Mouse (Mus musculus) frontal cortex, postnatal 10 days (tissue): Measurements from ENCODE around the gene Tjap1.

Source experiments
- DNase-seq, 2 experiments: peaks; one replicate each; pipeline ENCODE4 v3.0.0; 2022; ENCODE audit warnings: low spot score in 2 of 2, mixed read lengths in 1 of 2

Gene Tjap1

DNA sequence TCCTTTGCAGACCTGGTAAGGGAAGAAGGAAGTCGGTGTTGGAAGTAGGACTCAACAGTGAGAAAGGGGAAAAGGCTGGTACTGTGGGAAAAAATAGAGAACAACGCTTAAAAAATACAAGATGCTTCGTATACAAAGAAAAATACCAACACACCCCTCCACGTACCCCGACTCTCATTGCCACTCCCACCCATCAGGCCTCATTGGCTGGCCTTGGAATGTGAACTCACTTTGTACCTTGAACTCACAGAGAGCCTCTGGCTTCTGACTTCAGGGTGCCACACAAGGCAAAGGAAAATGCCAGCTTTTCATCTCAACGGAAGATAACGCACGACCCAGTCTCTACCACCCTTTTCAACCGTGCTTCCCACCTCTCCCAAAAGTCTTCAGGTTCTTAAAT is 314 bp upstream of the Tjap1 start:
- no peak for DNase-seq

DNA sequence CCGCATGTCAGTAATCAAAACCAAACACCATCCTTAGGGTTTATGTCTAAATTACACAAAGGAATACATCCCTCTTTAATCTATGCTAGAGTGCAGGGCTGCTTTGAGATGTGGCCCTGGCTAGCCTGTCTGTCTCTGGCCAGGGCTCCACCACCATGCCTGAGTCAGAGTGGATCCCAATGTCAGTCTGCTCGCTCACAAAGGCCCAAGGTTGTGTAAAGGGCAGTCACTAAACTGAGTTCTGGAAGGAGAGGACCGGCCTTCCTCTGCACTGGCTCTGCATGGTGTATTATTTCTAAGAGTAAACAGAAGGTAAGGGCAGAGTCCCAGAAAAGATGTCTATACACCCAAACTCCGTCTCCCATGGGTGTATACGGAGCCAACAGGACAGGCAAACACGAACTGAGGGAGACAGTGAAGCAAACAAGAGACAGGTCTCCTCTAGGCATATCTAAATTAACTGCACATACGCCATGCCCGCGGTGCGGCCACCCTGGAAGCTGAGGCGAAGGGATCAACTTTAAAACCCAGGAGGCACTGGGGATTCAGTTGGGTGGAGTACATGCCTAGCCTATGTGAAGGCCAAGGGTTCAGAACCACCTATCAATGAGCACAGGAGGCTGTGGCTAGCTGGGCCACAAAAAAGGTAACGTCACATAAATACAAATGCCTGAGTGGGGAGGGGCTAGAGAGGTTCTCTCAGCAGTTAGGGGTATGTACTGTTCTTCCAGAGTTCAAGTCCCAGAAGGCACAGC is 4.6 kb downstream of the Tjap1 start:
- no peak for DNase-seq

GRCm38 (mm10) chr17:46277586-46277985 is 5.2 kb downstream of the Tjap1 start:
- no peak for DNase-seq

GRCm38 (mm10) chr17:46275506-46275905 is 7.3 kb downstream of the Tjap1 start:
- DNase-seq = no peak

DNA sequence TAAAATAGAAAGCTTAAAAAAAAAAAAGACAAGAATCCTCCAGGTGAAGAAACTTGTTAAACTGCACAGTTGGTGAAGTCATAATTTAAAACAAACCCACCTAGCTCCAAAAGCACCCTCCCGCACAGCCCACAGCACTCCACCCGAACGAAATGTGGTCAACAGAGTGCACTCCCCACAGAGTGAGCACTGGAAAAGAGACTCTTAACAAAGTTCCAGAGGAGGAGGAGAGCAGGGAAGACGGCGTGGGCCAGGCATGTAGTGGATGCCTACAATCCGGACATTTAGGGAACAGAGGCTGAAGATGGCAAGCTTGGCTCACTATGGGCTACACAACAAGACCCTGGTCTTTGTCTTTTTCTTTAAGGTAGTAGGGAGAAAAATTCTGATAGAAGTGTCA is 7.8 kb downstream of the Tjap1 start:
- no peak for DNase-seq

DNA sequence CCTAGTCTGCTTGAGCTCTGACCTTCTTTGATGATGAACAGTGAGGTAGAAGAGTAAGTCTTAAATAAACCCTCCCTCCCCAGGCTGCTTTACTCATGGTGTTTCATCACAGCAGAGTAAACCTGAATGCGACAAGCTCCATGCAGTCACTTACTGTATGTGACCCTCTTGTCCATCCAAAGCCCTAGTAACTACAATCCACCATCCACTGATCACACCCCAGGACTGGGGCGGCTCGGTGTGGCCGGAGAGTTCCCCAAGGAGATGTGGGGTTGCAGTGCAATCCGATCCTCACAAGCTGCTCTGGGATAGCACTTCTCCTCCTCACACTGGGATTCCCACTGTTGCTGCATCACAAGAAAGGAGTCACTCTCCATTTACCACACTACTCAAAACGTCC is 8.4 kb downstream of the Tjap1 start:
- no peak for DNase-seq

- no peak for DNase-seq
Observed at GRCm38 (mm10) chr17:46273803-46274236, 9.0 kb downstream of the Tjap1 start.

DNA sequence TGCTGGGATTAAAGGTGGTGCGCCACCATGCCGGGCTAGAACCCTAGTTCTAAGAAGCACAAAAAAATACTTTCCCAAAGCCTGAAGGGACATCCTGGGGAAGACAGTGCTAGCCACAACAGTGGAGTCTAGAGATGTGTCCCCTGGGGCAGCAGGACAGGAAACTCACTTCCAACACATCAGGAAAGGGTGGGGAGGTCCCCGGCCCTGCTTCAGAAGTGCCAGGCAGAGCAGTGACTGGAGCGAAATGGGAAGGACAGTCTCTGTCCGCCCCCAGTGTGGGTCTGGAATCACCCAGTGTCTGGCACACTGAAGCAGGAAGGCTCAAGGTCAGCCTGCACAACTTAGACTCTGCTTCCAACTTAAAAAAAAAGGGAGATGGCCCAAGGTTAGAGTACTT is 10.2 kb downstream of the Tjap1 start:
- DNase-seq = no peak

GRCm38 (mm10) chr17:46272058-46272457 is 10.8 kb downstream of the Tjap1 start:
- no peak for DNase-seq

GRCm38 (mm10) chr17:46269771-46270534 is 12.9 kb downstream of the Tjap1 start:
- DNase-seq = no peak

DNA sequence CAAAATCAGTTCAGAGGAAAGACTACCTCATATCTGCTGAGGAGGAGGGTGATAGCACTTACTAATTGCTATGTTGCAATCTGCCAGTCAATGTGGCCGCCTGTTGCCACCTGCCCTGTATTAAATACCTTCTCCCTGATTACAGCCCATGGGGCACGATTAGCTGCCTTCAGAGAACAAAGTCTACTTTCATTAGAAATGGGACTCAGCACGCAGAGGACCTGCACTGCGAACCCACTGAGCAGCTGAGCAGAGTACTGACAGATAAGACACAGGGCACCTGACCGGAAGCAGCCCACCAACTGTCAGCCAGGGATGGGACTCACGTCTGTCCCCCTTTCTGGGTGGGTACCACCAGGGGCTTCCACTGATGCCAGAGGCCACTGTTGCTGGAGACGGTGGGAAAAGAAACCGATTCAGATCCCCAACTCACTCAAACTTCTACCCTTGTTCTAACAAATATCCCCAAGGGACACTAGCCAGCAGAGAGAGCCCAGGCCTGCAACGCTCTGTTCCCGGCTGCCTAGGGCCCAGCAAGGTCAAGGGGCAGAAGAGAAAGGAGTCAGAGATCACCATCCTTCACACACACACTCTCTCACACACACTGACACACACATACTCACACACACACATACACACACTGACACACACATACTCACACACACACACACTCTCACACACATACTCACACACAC is 14.7 kb downstream of the Tjap1 start:
- DNase-seq = no peak

- no peak for DNase-seq
Observed at GRCm38 (mm10) chr17:46267511-46267910, 15.3 kb downstream of the Tjap1 start.

GRCm38 (mm10) chr17:46266986-46267385 is 15.8 kb downstream of the Tjap1 start:
- no peak for DNase-seq

- peak; percentile 72 to 84 for DNase-seq
Observed at GRCm38 (mm10) chr17:46265918-46266618, 16.8 kb downstream of the Tjap1 start.

GRCm38 (mm10) chr17:46265502-46265901 is 17.3 kb downstream of the Tjap1 start:
- no peak for DNase-seq

DNA sequence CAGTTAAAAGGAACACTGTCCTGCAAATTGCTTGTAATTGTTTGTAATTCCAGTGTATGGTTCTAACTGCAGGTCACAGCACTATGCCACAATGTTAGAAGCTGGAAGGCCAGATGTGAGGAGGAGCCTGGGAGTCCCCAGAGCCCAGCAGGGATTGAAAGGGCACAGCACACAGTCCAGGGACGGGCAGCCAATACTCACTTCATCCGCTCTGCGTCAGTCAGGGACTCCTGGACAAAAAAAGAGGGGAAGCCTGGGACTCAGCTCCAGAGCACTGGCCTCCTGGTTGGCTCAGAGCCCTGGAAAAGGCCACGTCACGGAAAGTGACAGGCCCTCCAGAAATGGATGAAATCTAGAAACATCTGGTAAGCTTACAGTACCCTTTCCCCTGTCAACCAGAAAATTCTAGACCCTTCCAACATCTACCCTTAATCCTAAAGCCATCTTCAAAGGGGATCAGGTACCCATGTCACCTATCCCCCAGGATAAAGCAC is 20.6 kb downstream of the Tjap1 start:
- no peak for DNase-seq

DNA sequence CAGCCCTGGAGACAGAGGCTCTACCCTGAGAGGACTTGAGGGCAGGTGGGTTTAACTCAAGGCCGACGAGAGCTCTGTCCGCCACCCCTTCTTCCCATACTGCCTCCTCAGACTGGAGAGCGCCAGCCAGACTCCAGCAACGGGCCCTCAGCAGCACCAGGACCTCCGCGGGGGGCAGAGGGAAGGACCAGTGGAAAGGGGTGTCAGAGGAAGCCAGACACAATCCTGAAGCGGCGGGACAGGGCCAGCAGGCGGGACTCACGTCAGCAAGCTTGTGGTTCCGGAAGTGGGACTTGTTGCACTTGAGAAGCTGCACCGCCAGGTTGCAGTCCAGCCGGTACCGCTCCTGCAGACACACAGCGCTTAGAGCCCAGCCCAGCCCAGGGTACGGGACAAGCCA is 23.2 kb downstream of the Tjap1 start:
- DNase-seq = no peak

DNA sequence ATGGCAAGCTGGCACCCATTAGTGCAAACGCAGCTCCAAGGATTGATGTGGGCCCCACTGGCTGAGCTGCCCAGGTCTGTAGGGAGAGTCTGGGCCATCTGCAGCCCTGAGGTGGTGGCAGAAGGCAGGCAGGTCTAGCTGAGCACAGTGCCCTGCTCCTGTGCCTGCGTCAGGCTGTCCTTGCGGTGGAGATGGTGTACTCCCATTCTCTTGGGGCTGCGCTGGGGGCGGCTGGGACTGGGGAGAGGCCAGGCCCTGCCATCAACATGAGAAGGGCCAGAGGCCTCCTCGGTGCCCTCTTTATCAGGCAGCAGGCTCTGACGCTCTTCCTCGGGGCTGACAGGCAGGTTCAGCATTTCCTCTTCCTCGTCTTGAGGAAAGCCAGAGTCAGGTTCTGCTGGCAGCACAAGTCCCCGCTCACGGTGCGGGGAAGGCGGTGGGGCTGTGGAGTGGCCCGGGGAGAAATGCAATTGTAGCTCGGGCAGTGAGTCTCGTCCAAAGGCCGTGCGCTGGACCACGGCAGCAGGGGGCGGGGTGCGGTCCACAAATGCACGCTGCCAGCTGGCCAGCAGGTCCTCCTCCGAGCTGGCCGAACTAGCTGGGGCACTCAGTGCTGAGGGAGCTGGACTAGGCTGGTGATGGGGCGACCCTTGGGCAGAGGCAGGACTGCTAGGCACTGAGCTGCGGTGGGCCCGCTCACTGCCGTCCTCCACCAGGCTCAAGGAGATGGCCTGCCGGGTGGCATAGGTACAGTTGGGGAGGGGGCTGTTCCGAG is 24.4 kb downstream of the Tjap1 start:
- no peak for DNase-seq

GRCm38 (mm10) chr17:46255147-46255546 is 27.7 kb downstream of the Tjap1 start:
- DNase-seq = no peak

DNA sequence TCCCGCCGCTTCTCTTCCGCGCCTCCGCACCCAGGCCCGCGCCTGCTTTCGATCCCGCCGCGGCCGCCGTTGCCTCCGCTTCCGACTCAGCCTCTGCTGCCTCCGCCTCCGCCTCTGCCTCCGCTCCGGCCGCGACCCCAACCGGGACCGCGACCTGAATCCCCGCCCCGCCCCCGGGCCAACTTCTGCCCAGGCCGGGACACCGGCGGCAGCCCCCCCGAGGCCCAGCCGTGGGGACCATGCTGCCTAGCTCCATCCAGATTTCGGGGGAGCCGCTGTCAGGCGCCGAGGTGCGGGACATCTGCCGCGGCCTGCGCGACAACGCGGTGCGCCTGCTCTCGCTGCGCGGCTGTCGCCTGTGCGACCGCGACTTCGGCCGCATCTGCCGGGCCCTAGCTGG is 28.7 kb downstream of the Tjap1 start:
- DNase-seq = peak in 1 of 2 experiments; percentile 55
